Mouse (Mus musculus) lung, embryonic 15.5 days (tissue): ENCODE measurements around the gene Tcf25. TPM values are rescaled to one million over a fixed set of nuclear protein-coding genes. Genes with fewer than 3 reads are reported as not detected.

Source experiments
- ATAC-seq: fragments of 200-750 bp; cut with Nextera tagmentation; 2 replicates; pipeline ENCODE4 v1.8.0; 2017; ENCODE audit warnings: moderate number of reproducible peaks, borderline replicate concordance; ENCODE audit not compliant: low FRiP score, low TSS enrichment; ENCODE audit errors: extremely low read depth
- H3K27ac ChIP-seq: fragments of 300-500 bp; sonication (generic); 2 replicates; pipeline ENCODE4 v1.5.1; 2015; ENCODE audit warnings: moderate library complexity, mild to moderate bottlenecking, inconsistent platforms
- H3K27me3 ChIP-seq: fragments of 300-500 bp; sonication (generic); 2 replicates; pipeline ENCODE4 v1.6.1; 2015; ENCODE audit warnings: inconsistent platforms
- H3K36me3 ChIP-seq: fragments of 300-500 bp; sonication (generic); 2 replicates; pipeline ENCODE4 v1.6.1; 2015; ENCODE audit warnings: inconsistent platforms
- H3K4me1 ChIP-seq: fragments of 300-500 bp; sonication (generic); 2 replicates; pipeline ENCODE4 v1.6.1; 2015; ENCODE audit warnings: inconsistent platforms
- H3K4me2 ChIP-seq: fragments of 300-500 bp; sonication (generic); 2 replicates; pipeline ENCODE4 v1.6.1; 2015; ENCODE audit warnings: inconsistent platforms, mild to moderate bottlenecking, moderate library complexity
- H3K4me3 ChIP-seq: fragments of 300-500 bp; sonication (generic); 2 replicates; pipeline ENCODE4 v1.5.1; 2015; ENCODE audit warnings: mild to moderate bottlenecking, inconsistent platforms
- H3K9ac ChIP-seq: fragments of 300-500 bp; sonication (generic); 2 replicates; pipeline ENCODE4 v1.6.1; 2015; ENCODE audit warnings: inconsistent platforms
- H3K9me3 ChIP-seq: fragments of 300-500 bp; sonication (generic); 2 replicates; pipeline ENCODE4 v1.6.1; 2016; ENCODE audit warnings: inconsistent platforms
- WGBS: fragments of 180-500 bp; shearing (Covaris S2); methylation state at CpG from one replicate; pipeline ENCODE4 v1.1.7; 2015; 5-methylcytosine and 5-hydroxymethylcytosine counted together
- polyA plus RNA-seq: library from polyadenylated mRNA; unstranded; fragments of >200 nt; fragmentation: Nextera tagmentation; extraction: Ambion mirVana; gene quantifications from 2 replicates; pipeline ENCODE4 v1.2.1, GENCODE M21; 2015

Tcf25 gene
- polyA plus RNA-seq, 1 experiment from 2014 or later: 162 TPM

- 45% methylated on average over 13 of the region's 13 CpGs for WGBS
- no peaks in the 10 kb centered on the region for H3K9me3 ChIP-seq
- no peaks in the 10 kb centered on the region for H3K36me3 ChIP-seq
- H3K27ac ChIP-seq: no peak overlapping the region
- H3K4me1 ChIP-seq: peaks cover 14% of the 10 kb centered on the region
- no peak overlapping the region for H3K4me3 ChIP-seq
- no peak overlapping the region for H3K4me2 ChIP-seq
- no peak for ATAC-seq
- no peak overlapping the region for H3K9ac ChIP-seq
- peaks cover 8% of the 10 kb centered on the region for H3K27me3 ChIP-seq
Measured at GRCm38 (mm10) chr8:123352786-123353185, 20.8 kb upstream of the Tcf25 start.

DNA sequence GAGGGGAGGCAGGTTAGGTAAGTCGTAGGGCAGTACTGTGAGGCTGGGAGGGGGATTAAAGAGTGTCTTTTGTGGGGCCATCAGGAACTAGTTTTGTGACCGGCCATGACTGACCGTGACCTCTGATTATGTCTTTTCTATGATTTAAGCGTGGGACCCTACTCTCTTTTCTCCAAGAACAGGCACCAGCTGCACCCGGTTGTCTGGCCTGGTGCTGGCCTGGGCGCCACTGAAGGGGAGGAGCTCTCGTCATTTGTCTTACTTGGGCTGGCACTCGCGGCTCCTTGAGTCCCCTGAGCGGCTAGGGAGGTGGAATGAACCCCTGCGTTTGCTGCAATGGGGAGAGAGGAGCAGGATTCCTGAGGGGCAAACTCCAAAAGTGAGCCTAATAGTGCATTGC, 20.3 kb upstream of the Tcf25 start:
- Histone ChIP-seq H3K27me3 (peaks cover 8% of the 10 kb centered on the region), H3K27ac (no peak overlapping the region), H3K4me3 (no peak overlapping the region), H3K4me1 (peaks cover 10% of the 10 kb centered on the region), H3K9me3 (no peaks in the 10 kb centered on the region), H3K4me2 (no peak overlapping the region), H3K36me3 (no peaks in the 10 kb centered on the region), H3K9ac (no peak overlapping the region)
- no peak for ATAC-seq
- WGBS: 32% methylated on average over 11 of the region's 11 CpGs

- no peak overlapping the region for H3K4me3 ChIP-seq
- no peak overlapping the region for H3K27ac ChIP-seq
- no peaks in the 10 kb centered on the region for H3K27me3 ChIP-seq
- no peaks in the 10 kb centered on the region for H3K9me3 ChIP-seq
- no peaks in the 10 kb centered on the region for H3K36me3 ChIP-seq
- H3K9ac ChIP-seq: no peak overlapping the region
- ATAC-seq: peak; percentile 17; the same call in 1 of the 2 replicates
- 43% methylated on average over 12 of the region's 12 CpGs for WGBS
- H3K4me2 ChIP-seq: no peak overlapping the region
- H3K4me1 ChIP-seq: no peaks in the 10 kb centered on the region
Measured at GRCm38 (mm10) chr8:123361082-123361739, 12.3 kb upstream of the Tcf25 start.

GRCm38 (mm10) chr8:123374239-123374578, 656 bp downstream of the Tcf25 start:
- H3K4me2 ChIP-seq: peak overlapping the region; percentile 87
- peak overlapping the region; percentile 98 for H3K27ac ChIP-seq
- H3K36me3 ChIP-seq: 0 out of 2 replicates have a peak, but pooled peaks cover 6% of the 10 kb centered on the region
- H3K4me3 ChIP-seq: peak overlapping the region; percentile 91
- WGBS: under 1% methylated on average over 20 of the region's 20 CpGs
- peak overlapping the region; percentile 90 for H3K9ac ChIP-seq
- no peaks in the 10 kb centered on the region for H3K27me3 ChIP-seq
- H3K9me3 ChIP-seq: no peaks in the 10 kb centered on the region
- H3K4me1 ChIP-seq: peaks cover 18% of the 10 kb centered on the region
- ATAC-seq: peak; percentile 87

- H3K4me1 ChIP-seq: peaks cover 18% of the 10 kb centered on the region
- H3K9ac ChIP-seq: no peak overlapping the region
- no peak for ATAC-seq
- H3K4me3 ChIP-seq: no peak overlapping the region
- WGBS: 85% methylated on average over 10 of the region's 10 CpGs
- H3K9me3 ChIP-seq: no peaks in the 10 kb centered on the region
- H3K36me3 ChIP-seq: 0 out of 2 replicates have a peak, but pooled peaks cover 6% of the 10 kb centered on the region
- H3K27me3 ChIP-seq: no peaks in the 10 kb centered on the region
- no peak overlapping the region for H3K27ac ChIP-seq
- no peak overlapping the region for H3K4me2 ChIP-seq
Measured at GRCm38 (mm10) chr8:123375701-123376100, 2.1 kb downstream of the Tcf25 start.

DNA sequence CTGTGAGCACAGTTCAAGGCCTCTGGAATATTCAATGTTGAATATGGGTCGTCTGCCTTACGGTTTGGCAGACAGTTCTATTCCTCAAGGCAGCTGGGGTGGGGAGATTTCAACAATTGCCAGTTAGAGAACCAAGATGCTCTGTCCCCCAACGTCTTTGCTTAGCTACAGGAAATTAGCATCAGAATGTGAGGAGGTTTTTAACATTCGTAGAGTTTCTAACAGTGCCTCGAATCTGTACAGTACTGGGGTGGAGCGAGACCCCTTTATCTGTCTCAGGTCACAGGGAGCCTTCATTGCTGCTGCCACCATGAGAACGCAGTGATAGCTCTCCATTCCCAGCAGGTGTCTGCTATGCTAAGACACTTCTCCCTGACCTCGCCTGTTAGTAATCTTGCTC, 2.6 kb downstream of the Tcf25 start:
- no peak overlapping the region for H3K27ac ChIP-seq
- no peak for ATAC-seq
- no peaks in the 10 kb centered on the region for H3K27me3 ChIP-seq
- no peak overlapping the region for H3K4me2 ChIP-seq
- H3K4me1 ChIP-seq: peaks cover 18% of the 10 kb centered on the region
- no peak overlapping the region for H3K9ac ChIP-seq
- 76% methylated on average over 8 of the region's 8 CpGs for WGBS
- H3K36me3 ChIP-seq: 0 out of 2 replicates have a peak, but pooled peaks cover 8% of the 10 kb centered on the region
- no peaks in the 10 kb centered on the region for H3K9me3 ChIP-seq
- no peak overlapping the region for H3K4me3 ChIP-seq

DNA sequence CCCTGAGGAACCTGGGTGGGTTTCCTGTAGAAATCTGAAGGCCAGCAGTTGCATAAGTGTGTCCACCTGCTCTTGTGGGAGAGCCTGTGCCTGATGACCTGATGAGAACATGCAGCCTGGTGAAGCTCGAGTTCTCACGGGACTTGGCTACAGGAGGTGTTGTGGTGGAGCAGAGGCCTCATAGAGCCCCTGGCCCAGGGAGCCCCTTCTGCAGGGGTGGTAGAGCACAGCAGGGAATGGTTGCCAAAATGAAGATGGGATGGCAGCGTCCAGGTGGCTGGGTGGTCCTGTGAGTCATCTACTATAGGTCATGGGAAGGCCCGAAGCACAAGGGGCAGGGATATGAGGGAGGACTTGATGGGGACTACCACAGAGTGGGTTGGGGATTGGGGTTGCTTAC, 8.2 kb downstream of the Tcf25 start:
- Histone ChIP-seq H3K27ac (no peak overlapping the region), H3K4me2 (no peak overlapping the region), H3K9ac (no peak overlapping the region), H3K9me3 (no peaks in the 10 kb centered on the region), H3K4me3 (no peak overlapping the region), H3K36me3 (peaks cover 56% of the 10 kb centered on the region), H3K4me1 (no peaks in the 10 kb centered on the region), H3K27me3 (no peaks in the 10 kb centered on the region)
- WGBS: 90% methylated on average over 4 of the region's 4 CpGs
- ATAC-seq: no peak

- Histone ChIP-seq H3K27ac (no peak overlapping the region), H3K9ac (no peak overlapping the region), H3K9me3 (no peaks in the 10 kb centered on the region), H3K4me3 (no peak overlapping the region), H3K27me3 (no peaks in the 10 kb centered on the region), H3K36me3 (peaks cover 64% of the 10 kb centered on the region), H3K4me1 (no peaks in the 10 kb centered on the region), H3K4me2 (no peak overlapping the region)
- no peak for ATAC-seq
- 83% methylated on average over 8 of the region's 8 CpGs for WGBS
Measured at GRCm38 (mm10) chr8:123382516-123382915, 9.0 kb downstream of the Tcf25 start.

- H3K27me3 ChIP-seq: no peaks in the 10 kb centered on the region
- no peaks in the 10 kb centered on the region for H3K9me3 ChIP-seq
- H3K4me3 ChIP-seq: no peak overlapping the region
- H3K4me1 ChIP-seq: no peaks in the 10 kb centered on the region
- H3K36me3 ChIP-seq: peaks cover 81% of the 10 kb centered on the region
- no peak for ATAC-seq
- H3K4me2 ChIP-seq: no peak overlapping the region
- WGBS: 62% methylated on average over 9 of the region's 9 CpGs
- no peak overlapping the region for H3K27ac ChIP-seq
- H3K9ac ChIP-seq: no peak overlapping the region
Measured at GRCm38 (mm10) chr8:123384883-123385540, 11.5 kb downstream of the Tcf25 start.

- WGBS: 65% methylated on average over 3 of the region's 3 CpGs
- Histone ChIP-seq H3K27ac (no peak overlapping the region), H3K36me3 (peaks cover 94% of the 10 kb centered on the region), H3K4me2 (no peak overlapping the region), H3K9ac (no peak overlapping the region), H3K9me3 (no peaks in the 10 kb centered on the region), H3K4me1 (no peaks in the 10 kb centered on the region), H3K27me3 (no peaks in the 10 kb centered on the region), H3K4me3 (no peak overlapping the region)
- no peak for ATAC-seq
Measured at GRCm38 (mm10) chr8:123387041-123387440, 13.5 kb downstream of the Tcf25 start.

DNA sequence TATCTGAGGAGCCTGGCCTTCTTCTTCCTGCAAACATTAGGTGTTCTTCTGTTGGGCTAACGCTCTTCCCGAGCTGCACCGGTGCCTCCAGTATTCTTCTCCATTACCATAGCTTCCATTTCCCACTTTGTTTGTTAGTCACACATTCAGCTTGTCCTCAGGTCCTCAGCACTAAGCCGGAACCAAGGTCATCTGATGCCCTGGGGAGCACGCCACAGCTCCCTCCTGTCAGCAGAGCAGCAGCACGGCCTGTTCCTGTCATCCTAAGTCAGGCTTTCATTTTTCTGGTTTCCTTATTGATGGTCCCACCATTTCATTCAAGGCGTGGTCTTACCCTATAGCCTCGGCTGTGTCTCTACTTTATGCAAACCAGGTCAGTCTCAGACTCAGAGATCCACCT, 14.2 kb downstream of the Tcf25 start:
- WGBS: 92% methylated on average over 8 of the region's 8 CpGs
- ATAC-seq: no peak

GRCm38 (mm10) chr8:123389026-123389425, 15.5 kb downstream of the Tcf25 start:
- Histone ChIP-seq H3K27me3 (no peaks in the 10 kb centered on the region), H3K9ac (no peak overlapping the region), H3K27ac (no peak overlapping the region), H3K4me1 (no peaks in the 10 kb centered on the region), H3K4me3 (no peak overlapping the region), H3K36me3 (peaks cover 94% of the 10 kb centered on the region), H3K4me2 (no peak overlapping the region), H3K9me3 (no peaks in the 10 kb centered on the region)
- 89% methylated on average over 7 of the region's 7 CpGs for WGBS
- peak; percentile 52; the same call in 1 of the 2 replicates for ATAC-seq

More for the DNA sequence above, 14.2 kb downstream of the Tcf25 start:
- no peak overlapping the region for H3K4me2 ChIP-seq
- H3K9ac ChIP-seq: no peak overlapping the region
- no peaks in the 10 kb centered on the region for H3K4me1 ChIP-seq
- H3K27me3 ChIP-seq: no peaks in the 10 kb centered on the region
- H3K9me3 ChIP-seq: no peaks in the 10 kb centered on the region
- no peak overlapping the region for H3K4me3 ChIP-seq
- no peak overlapping the region for H3K27ac ChIP-seq
- peaks cover 94% of the 10 kb centered on the region for H3K36me3 ChIP-seq
